Mouse (Mus musculus): Measurements from ENCODE around the gene Mapk13.

GRCm38 (mm10) chr17:28824896-28825295 lies 55.8 kb downstream of the Mapk13 start:
- TF ChIP-seq CTCF (IDR thresholded peaks at IDR 0.05; ENCODE audit: low read depth) (no peak), EP300 (IDR thresholded peaks at IDR 0.05; ENCODE audit: low read depth) (no peak)
